8 mouse cellular contexts compared by ENCODE assay signal in the genomic region with DNA sequence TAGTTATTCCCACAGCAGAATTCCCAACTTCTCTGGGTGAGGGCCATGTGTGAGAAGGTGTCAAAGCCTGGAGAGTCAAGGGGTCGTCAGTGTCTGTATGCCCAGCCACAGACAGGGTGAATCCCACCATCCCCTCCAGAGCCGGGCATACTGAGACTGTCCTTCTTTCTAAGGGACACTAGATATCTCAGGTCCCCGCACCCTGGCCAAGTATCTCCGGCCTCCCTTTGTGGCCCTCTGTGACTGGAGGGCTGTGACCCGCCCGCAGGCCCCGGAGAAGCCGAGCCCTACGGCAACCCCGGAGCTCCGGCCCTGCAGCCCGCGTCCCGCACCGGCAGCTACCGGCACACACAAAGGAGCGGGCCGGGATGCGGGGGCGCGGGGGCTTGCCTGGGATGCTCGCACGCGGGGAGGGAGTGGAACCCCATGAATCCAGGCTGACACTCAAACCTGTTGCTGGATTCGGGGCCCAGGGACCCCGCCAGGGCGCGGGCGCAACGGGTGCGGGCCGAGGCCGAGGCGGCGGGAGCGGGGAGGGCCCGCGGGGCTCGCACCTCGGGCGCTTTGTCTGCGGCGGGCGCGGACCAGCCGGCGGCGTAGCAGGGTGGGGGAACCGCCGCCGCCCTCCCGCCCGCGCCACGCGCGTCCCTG. TPM values are rescaled to one million over a fixed set of nuclear protein-coding genes. Genes with fewer than 3 reads are reported as not detected.
DNase-seq lines count a peak whose midpoint lies in the region; ATAC-seq and TF ChIP-seq lines count a peak whose summit lies in the region.

No protein-coding gene starts in this region.

- H3K36me3 ChIP-seq in lung, embryonic 15.5 days: no peaks in the 10 kb centered on the region
- no peaks in the 10 kb centered on the region for H3K36me3 ChIP-seq in hindbrain, embryonic 12.5 days
- no peaks in the 10 kb centered on the region for H3K36me3 ChIP-seq in liver, postnatal 0 days (replicated peaks; ENCODE audit: insufficient read depth, low read length)

- DNase-seq in lung, adult 18-20 months: no peak
- peak; percentile 27 for DNase-seq in adrenal gland, postnatal 25 days
- DNase-seq in embryo, embryonic 9.5 days (ENCODE audit: extremely low spot score): peak; percentile 61
- peak; percentile 19 for DNase-seq in liver, postnatal 0 days
- peak; percentile 46 for DNase-seq in right cerebral cortex, adult 18-20 months
- DNase-seq in urinary bladder, postnatal 10 days (ENCODE audit: low spot score): no peak

- H3K4me2 ChIP-seq in lung, embryonic 15.5 days: peak overlapping the region; percentile 90
- peak overlapping the region; percentile 68 for H3K4me2 ChIP-seq in hindbrain, embryonic 12.5 days (replicated peaks)
- H3K4me2 ChIP-seq in liver, postnatal 0 days (ENCODE audit: low read depth, low read length): peak overlapping the region; percentile 92

- ATAC-seq in lung, embryonic 15.5 days (ENCODE audit: borderline replicate concordance, extremely low read depth, low FRiP score, low TSS enrichment): peak; percentile 55
- peak; percentile 71 for ATAC-seq in hindbrain, embryonic 12.5 days (ENCODE audit: low FRiP score)
- ATAC-seq in liver, postnatal 0 days: peak; percentile 47

- peaks cover 14% of the 10 kb centered on the region; the same call in 1 of the 2 replicates for H3K4me1 ChIP-seq in lung, embryonic 15.5 days
- H3K4me1 ChIP-seq in hindbrain, embryonic 12.5 days: peaks cover 10% of the 10 kb centered on the region; the same call in 1 of the 2 replicates
- peaks cover 4% of the 10 kb centered on the region; the same call in 1 of the 2 replicates for H3K4me1 ChIP-seq in liver, postnatal 0 days (ENCODE audit: insufficient read depth)

- no peak for TF ChIP-seq CTCF in liver, postnatal 0 days (IDR thresholded peaks at IDR 0.05; ENCODE audit: low read depth)

- H3K4me3 ChIP-seq in lung, embryonic 15.5 days: peak overlapping the region; percentile 96
- H3K4me3 ChIP-seq in hindbrain, embryonic 12.5 days: peak overlapping the region; percentile 94
- H3K4me3 ChIP-seq in liver, postnatal 0 days (ENCODE audit: low read depth, low read length): peak overlapping the region; percentile 64

- no peaks in the 10 kb centered on the region for H3K9me3 ChIP-seq in lung, embryonic 15.5 days
- H3K9me3 ChIP-seq in hindbrain, embryonic 12.5 days (replicated peaks): no peaks in the 10 kb centered on the region
- no peaks in the 10 kb centered on the region for H3K9me3 ChIP-seq in liver, postnatal 0 days (ENCODE audit: low read length)

- peak overlapping the region; percentile 94 for H3K9ac ChIP-seq in lung, embryonic 15.5 days
- peak overlapping the region; percentile 99 for H3K9ac ChIP-seq in hindbrain, embryonic 12.5 days
- peak overlapping the region; percentile 68 for H3K9ac ChIP-seq in liver, postnatal 0 days (replicated peaks)

- peak overlapping the region; percentile 83 for H3K27ac ChIP-seq in lung, embryonic 15.5 days
- H3K27ac ChIP-seq in hindbrain, embryonic 12.5 days: peak overlapping the region; percentile 89
- H3K27ac ChIP-seq in liver, postnatal 0 days (ENCODE audit: low read depth): no peak overlapping the region

- TF ChIP-seq EP300 in liver, postnatal 0 days (IDR thresholded peaks at IDR 0.05; ENCODE audit: low read depth): no peak

- no peaks in the 10 kb centered on the region for H3K27me3 ChIP-seq in lung, embryonic 15.5 days
- H3K27me3 ChIP-seq in hindbrain, embryonic 12.5 days: no peaks in the 10 kb centered on the region
- H3K27me3 ChIP-seq in liver, postnatal 0 days (ENCODE audit: insufficient read depth, low read length): peaks cover 7% of the 10 kb centered on the region; the same call in 1 of the 2 replicates

- under 1% methylated on average over 53 of the region's 57 CpGs for WGBS in lung, embryonic 15.5 days
- WGBS in hindbrain, embryonic 12.5 days: under 1% methylated on average over 33 of the region's 57 CpGs
- WGBS in liver, postnatal 0 days (ENCODE audit: insufficient replicate concordance): 3% methylated on average over 30 of the region's 57 CpGs

RNA-seq across cellular contexts. Expression of gene Sestd1, which starts 0.4 kb away (rescaled TPM):
- polyA plus RNA-seq in lung, embryonic 15.5 days (2015; fragmentation: Nextera tagmentation; extraction: Ambion mirVana): 21.0 and 21.4 TPM in 2 replicates
- 15.3 and 20.3 TPM in 2 replicates for total RNA-seq in adrenal gland, postnatal 25 days (2021)
- 33.8 and 34.4 TPM in 2 replicates for polyA plus RNA-seq in hindbrain, embryonic 12.5 days (2016; fragmentation: Nextera tagmentation; extraction: Ambion mirVana)
- 0.44 and 0.61 TPM in 2 replicates for polyA plus RNA-seq in liver, postnatal 0 days (2015; fragmentation: Nextera tagmentation; extraction: Ambion mirVana)

Comparison
In these comparisons a context has a peak if more than half of its experiments do, and no peak if none do; other contexts are left out.
1. DNase-seq: peak in adrenal gland, postnatal 25 days (single experiment), embryo, embryonic 9.5 days (single experiment), liver, postnatal 0 days (single experiment) and right cerebral cortex, adult 18-20 months (single experiment); none in lung, adult 18-20 months (0 of 2) and urinary bladder, postnatal 10 days (single experiment).
2. RNA of gene Sestd1, which starts 0.4 kb away (polyA plus RNA-seq): 33.8 to 34.4 TPM in hindbrain, embryonic 12.5 days and 21.0 to 21.4 TPM in lung, embryonic 15.5 days; 0.44 to 0.61 TPM in liver, postnatal 0 days; every median in the first group is over 10 times any median in the second.
3. Peak in every context shown above with its lines, with median percentiles within 50 percentile points of each other: ATAC-seq, H3K4me2 ChIP-seq, H3K4me3 ChIP-seq and H3K9ac ChIP-seq.